Mouse (Mus musculus) sigmoid colon, adult 10 weeks (tissue): ENCODE measurements around the gene Zfp28. TPM values are rescaled to one million over a fixed set of nuclear protein-coding genes. Genes with fewer than 3 reads are reported as not detected.

Experiments used
- polyA plus RNA-seq: library from polyadenylated mRNA; stranded (reverse); fragments of 350-450 nt; fragmentation: Illumina TruSeq; extraction: RNeasy Lipid Tissue Mini Kit (QIAGEN cat#74804); gene quantifications from one replicate; pipeline ENCODE4 v1.2.3, GENCODE M21; 2014; ENCODE audit warnings: low read depth, low replicate concordance

The Zfp28 gene
- 8.6 TPM for polyA plus RNA-seq

GRCm38 (mm10) chr7:6383044-6383455 is at the start of gene Zfp28:
Gene Zfp28 (plus strand): TSS chr7:6383295.

DNA sequence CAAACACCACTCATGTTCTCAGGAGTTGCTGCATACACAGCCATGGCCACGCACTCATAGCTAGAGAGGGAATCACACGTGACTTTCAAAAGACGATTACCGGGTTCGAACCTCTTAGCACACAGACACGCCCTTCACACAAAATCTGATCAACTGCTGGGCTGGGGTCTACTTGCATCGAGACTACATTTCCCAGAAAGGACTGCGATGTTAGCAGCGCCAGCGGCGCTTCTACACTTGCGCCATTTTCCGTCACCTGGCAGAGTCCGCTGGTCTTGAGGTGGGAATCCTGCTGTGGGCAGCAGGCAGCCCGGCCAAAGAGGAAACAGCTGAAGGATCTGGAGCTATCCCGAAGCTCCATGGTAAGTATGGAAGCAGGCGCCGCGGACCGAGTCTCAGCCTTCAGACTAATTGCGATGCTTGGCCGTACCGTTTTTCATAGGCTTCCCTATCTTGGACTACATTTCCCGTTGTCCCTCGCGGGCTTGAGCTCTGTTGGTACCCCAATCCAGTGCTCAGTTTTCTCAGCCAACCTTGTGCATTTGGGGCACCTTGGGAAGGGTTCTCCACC is 39.5 kb upstream of the Zfp28 start, which contains the start of gene Gm3854:
Gene Gm3854 (plus strand): TSS at position 259 of the 571 bp plus-strand sequence.

GRCm38 (mm10) chr7:6363047-6363488 is 20.0 kb upstream of the Zfp28 start, which contains the start of gene Zfp78:
Gene Zfp78 (plus strand): TSS chr7:6363280.

DNA sequence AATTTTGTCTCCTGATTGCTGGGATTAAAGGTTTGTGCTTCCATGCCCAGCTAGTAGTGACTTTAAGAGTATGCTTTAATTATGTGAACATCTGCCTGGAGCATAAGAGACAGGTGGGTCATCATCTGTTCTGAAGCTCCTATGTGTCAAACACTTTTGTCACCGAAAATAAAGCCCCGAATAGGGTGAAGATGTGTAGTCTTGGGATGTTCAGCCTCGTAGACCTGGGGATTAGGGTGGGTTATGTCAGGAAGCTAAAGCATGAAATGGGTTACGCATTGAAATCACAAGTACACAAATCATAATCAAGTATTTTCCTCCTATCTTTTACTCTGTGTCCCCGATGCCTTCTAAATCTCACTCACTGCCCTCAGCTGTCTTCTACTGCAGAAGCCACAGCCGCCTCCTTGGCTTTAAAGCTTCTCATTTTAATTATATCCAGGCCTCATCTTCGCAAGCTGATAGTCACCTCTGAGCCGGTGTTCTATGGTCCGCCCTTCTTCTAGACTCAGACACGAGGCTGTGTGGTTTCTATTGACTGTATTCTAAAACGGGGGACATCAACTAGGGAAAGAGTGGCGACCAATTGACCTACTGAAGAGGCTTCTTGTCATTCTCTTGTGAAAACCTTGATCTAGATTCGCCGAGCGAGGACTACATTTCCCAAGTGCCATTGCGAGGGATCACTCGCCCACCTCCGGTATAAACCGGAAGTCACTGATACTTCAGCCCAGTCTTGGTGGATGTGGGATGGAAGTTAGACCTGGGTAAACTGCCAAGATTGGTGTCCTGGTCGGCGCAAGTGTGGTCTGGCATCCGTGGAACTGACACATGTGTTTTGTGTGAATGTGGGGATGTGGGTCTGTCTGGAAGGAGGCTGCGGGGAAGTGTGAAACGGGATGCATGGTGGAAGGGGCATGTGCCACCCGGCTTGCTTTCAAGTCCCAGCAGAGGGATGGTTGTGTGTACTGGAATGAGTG is 15.2 kb downstream of the Zfp28 start, which contains the start of gene Smim17:
Gene Smim17 (plus strand): TSS at position 720 of the 980 bp plus-strand sequence.

GRCm38 (mm10) chr7:6410043-6410442 is 26.9 kb downstream of the Zfp28 start, which contains the start of gene Gm20715:
Gene Gm20715 (plus strand): TSS chr7:6410277.

DNA sequence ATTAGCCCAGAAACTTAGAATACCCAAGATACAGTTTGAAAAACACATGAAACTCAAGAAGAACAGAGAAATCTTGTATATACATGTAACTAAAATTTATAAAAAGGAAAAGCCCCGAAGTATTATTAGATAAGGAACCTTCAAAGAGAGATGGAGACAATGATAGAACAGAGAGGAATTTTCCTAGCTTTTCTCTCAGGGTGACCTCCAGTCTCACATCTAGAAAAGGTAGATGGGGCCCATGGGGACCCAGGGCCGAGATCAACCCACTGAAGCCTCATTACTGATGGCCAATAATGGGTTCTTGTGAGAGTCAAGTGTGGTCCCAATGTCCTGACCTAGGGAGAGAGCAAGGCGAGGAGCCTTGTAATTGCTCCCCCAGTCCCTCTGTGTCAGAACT is 55.3 kb downstream of the Zfp28 start, which contains the start of gene Olfr1344:
Gene Olfr1344 (plus strand): TSS at position 301 of the 400 bp plus-strand sequence.

Other genes with a start within 250 kb of the Zfp28 start
- 8.9 TPM for gene Zfp787, start 227.3 kb upstream of the Zfp28 start, polyA plus RNA-seq
- gene Zfp444, start 211.1 kb upstream of the Zfp28 start, polyA plus RNA-seq: 5.6 TPM
- gene Galp, start 186.2 kb upstream of the Zfp28 start, polyA plus RNA-seq: not detected
- gene Zscan5b, start 161.0 kb upstream of the Zfp28 start, polyA plus RNA-seq: not detected
- gene Epp13, start 130.6 kb upstream of the Zfp28 start, polyA plus RNA-seq: not detected
- gene Zfp667, start 96.7 kb upstream of the Zfp28 start, polyA plus RNA-seq: 8.4 TPM
- gene Zfp583, start 52.0 kb upstream of the Zfp28 start, polyA plus RNA-seq: 2.6 TPM
- gene Gm3854, start 39.5 kb upstream of the Zfp28 start, polyA plus RNA-seq: 0.13 TPM
- 3.2 TPM for gene Zfp78, start 20.0 kb upstream of the Zfp28 start, polyA plus RNA-seq
- gene Smim17, start 15.4 kb downstream of the Zfp28 start, polyA plus RNA-seq: 0.57 TPM
- not detected for gene Gm20715, start 27.0 kb downstream of the Zfp28 start, polyA plus RNA-seq
- not detected for gene Olfr1344, start 55.4 kb downstream of the Zfp28 start, polyA plus RNA-seq
- gene Olfr1336, start 72.9 kb downstream of the Zfp28 start, polyA plus RNA-seq: not detected
- gene Olfr1346, start 83.8 kb downstream of the Zfp28 start, polyA plus RNA-seq: not detected
- not detected for gene Olfr5, start 103.6 kb downstream of the Zfp28 start, polyA plus RNA-seq
- gene Olfr1347, start 116.5 kb downstream of the Zfp28 start, polyA plus RNA-seq: not detected
- gene Olfr1348, start 125.5 kb downstream of the Zfp28 start, polyA plus RNA-seq: not detected
- gene Olfr1349, start 139.7 kb downstream of the Zfp28 start, polyA plus RNA-seq: not detected
- gene Olfr1350, start 181.5 kb downstream of the Zfp28 start, polyA plus RNA-seq: not detected